Mouse (Mus musculus): Measurements from ENCODE around the gene Skp1a.

DNA sequence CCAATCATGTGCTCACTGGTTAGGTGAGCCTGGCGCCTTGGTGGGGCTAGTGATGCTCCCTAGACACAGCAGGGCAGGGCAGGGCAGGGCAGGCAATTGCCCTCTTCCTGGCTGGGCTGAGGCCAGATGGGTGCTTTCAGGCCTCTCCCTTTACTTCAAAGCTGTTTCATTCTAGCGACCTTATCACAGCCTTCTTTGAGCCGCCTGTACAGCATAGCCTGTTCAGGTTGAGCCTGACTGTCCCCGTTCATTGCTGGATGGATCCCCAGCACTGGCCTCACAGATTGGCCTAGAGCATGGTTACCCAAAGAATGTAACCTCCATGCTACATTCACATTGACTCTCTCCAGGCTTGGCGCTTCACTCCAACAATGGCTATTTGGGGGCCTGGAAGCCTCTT is 1.1 kb upstream of the Skp1a start:
- TF ChIP-seq ZMIZ1 (IDR thresholded peaks at IDR 0.05; ENCODE audit: low read depth, low read length) (no peak), EP300 (IDR thresholded peaks at IDR 0.05; ENCODE audit: low read depth in 1 of 2, low read length in 2 of 2) (no peak), ETS1 (IDR thresholded peaks at IDR 0.05; ENCODE audit: low read depth, low read length) (no peak)
